Mouse (Mus musculus): ENCODE results near the gene Rfx7.

DNA sequence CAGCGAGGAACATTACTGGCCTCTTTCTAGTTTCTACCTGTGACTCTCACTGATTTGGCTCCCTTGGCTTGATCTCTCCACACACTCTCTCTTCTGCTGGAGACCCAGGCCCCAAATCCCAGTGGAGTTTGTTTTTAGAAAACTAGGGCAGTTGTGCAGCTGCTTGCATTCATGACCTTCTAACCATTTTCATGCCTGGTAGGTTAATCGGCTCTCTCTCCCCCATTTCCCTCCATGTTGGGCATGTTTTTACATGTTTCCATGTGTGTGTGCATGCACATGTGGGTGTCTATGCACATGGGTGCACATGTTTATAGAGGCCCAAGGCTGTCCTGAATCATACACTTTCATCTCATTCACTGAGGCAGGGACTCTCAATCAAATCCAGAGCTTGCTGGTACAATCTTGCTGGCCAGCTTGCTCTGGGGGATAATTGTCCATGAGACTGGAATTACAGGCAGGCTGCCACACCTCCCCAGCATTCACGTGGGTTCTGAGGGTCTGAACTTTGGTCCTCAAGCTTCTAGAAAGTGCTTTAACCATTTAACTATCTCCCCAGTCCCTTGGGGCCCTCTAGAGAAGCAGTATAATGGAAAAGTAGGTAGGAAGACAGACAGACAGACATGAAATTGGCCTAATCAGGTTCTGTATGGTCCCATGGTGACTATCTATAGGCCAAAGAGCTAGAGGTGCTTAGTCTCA is 37.9 kb upstream of the Rfx7 start:
- TF ChIP-seq CTCF (IDR thresholded peaks at IDR 0.05) (no peak), EP300 (IDR thresholded peaks at IDR 0.05) (no peak)
